Mouse (Mus musculus) R1 (cell line): ENCODE data around the gene Prdm8.

Experiments
- DNase-seq: peaks from one replicate; pipeline ENCODE4 v3.0.0-alpha.2; 2018; ENCODE audit warnings: low read depth, low spot score

Prdm8 gene

DNA sequence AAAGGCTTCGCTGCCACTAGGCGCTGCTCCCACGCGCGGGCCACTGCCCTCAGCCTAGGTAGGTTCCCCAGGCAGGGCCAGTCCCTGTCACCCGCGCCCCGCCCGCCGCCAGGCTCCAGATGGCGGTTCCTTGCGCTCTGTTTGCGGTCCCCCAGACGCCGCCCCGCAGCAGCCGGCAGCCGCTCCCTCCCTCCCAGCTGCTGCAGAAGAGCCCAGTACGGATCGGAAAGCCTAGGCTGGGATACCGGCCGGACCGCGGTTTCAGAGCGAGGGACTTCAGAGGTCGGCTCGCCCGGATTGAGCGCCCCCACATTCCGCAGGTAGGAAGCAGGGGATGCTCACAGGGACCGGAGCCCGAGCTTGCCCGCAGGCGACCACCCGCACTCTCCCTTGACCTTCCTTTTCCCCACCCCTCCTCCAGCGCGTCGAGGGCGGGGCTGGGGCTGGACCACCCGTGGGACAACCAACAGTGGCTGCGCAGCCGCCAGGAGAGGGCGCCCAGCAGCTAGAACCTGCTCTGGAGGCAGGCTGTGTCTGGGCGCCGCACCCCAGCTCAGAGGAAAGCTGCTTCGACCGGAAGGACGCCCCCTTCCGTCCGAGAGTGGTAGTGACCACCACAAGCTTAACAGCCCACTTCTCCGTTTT, at the start of gene Prdm8:
Prdm8 (plus strand) TSS at position 19 of the 645 bp plus-strand sequence.
- peak; percentile 92 for DNase-seq

DNA sequence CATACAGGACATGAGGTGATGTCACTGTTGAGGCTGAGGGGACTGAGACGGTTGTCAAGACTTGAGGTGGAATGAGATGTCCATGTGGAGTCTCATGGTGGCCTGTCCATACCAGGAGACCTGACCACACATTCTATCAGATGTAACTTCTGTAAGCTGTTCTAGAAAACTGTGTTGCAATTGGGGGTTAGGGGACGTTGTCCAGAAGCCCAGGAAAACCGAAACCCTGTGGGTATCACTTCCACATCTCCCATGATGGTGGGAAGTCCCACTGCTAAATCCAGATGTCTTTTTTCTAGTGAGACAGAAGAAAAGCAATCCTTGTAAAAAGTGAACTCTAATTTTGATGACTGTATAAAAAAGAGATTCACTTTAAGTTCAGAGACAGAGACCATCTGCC, 39.9 kb upstream of the Prdm8 start:
- no peak for DNase-seq

DNA sequence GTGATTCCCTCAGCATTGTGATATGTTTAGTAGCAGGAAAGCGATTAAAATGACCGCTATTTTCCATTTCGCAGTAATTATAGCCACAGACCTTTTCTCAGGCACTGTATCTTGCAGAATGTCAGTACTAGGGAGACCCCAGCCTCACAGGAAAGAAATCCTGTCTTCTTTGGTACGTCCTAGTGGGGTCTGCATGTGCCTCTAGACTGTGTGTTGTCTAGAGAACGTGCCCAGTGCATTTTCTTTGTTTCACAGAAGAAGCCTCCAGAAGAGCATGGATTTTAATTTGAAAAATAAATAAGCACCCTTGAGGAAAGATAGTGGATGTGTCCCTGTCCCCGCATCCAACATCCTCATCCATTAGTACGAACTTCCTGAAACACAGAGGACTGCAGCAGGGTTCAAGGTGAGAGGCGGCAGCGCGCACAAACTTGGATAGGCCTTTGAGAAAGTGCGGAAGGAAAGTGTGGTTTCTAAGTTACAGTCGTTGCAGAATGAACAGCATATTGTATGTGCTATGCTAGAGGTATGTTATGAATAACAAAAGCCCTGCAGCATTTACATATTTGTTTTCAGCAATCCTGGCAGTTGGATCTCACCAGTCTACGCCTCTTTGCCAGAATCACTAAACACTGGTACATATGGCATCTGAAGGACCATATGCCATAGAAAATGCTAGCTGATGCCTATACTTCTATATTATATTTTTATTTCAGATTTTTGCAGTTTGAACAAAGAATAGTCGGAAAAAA, 28.3 kb upstream of the Prdm8 start:
- DNase-seq, result no peak

DNA sequence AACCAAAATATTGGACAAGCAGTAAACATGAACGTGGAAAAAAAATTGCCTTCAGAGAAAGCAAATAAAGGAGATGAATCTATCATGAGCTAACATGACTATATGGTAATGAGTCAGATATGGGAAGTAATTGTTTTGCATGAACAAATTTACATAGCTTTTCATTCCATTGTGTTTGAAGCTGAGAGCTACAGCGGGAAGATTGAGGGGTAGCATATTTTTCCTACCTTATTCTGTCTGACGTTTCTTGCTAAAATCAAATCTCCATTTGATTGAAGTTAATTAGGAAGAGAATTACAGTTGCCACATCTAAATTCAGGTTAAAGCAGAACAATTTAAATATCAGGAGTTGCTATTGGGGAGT, 27.7 kb upstream of the Prdm8 start:
- no peak for DNase-seq

DNA sequence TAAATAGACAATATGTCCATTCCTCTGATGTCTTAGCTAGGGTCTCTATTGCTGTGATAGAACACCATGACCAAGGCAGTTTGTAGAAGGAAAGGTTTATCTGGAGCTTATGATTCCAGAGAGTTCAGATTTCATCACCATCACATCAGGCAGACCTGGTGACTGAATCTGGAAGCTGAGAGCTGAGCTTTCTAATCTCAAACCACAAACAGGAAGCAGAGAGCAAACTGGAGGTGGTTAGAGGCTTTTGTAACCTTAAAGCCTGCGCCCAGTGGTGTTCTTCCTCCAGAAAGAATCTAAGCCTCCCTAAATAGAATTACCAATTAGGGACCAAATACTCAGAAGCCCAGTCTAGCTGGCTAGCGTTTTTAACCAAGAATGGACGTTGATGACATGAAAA, 20.1 kb upstream of the Prdm8 start:
- no peak for DNase-seq

DNA sequence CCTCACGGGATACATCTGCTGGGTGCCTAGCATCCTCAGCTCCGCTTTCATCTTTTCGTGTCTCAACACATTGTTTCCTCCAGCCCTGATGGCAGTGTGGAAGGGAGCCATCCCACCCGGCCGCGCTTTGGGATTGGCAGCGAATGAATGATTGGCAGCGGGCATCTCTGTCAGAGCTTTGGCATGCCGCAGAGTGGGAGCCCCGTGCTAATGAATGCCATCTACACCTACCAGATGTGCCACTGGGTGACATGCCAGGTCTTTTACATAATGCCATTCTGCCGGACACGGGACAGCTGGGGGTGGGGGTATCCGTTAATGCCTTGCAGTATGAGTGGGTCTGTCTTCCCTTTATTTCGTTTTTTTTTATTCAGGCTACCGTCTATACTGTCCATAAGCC, 882 bp upstream of the Prdm8 start:
- DNase-seq, result no peak

DNA sequence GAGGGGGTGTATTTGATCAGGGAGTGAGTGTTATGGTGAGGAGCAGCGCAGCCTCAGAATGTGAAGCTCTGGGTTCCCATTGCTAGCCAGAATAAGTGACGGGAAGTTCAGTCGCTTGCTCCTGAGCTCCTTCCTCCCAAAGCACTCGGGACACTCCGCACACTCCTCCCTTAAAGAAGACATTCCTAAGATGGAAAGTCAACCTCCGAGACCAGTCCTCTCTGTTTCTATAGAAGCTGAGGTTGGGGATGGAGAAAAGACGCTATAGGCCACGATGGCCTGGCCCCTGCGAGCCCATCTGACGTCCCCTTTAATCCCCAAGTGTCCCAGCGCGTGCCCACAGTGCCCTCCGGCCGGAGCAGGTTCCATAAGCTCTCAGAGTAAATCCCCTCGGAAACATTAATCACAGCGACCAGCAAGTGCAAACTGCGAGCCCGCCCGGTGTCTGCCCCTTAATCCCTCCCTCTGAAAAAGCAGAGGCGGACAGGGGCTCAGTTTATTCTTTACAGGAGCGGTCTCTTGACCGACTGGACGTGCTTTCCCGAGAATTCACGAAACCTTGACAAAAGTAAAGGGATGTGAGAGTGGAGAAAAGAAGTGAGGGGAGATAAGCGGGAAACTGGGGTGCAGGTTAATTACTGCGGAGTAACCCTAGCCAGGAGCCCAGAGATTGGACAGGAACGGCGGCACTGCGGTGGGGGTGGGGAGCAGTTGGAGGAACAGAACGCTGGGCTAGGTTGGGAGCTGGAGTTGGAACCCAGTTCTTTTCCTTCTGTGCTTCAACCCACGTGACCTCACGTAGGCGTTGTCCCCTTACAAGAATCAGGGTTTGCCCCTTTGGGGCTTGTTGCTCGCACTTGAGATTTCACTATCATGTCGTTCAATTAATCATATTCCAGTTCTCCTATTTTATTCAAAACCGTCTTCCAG, 1.6 kb downstream of the Prdm8 start:
- DNase-seq, result no peak

DNA sequence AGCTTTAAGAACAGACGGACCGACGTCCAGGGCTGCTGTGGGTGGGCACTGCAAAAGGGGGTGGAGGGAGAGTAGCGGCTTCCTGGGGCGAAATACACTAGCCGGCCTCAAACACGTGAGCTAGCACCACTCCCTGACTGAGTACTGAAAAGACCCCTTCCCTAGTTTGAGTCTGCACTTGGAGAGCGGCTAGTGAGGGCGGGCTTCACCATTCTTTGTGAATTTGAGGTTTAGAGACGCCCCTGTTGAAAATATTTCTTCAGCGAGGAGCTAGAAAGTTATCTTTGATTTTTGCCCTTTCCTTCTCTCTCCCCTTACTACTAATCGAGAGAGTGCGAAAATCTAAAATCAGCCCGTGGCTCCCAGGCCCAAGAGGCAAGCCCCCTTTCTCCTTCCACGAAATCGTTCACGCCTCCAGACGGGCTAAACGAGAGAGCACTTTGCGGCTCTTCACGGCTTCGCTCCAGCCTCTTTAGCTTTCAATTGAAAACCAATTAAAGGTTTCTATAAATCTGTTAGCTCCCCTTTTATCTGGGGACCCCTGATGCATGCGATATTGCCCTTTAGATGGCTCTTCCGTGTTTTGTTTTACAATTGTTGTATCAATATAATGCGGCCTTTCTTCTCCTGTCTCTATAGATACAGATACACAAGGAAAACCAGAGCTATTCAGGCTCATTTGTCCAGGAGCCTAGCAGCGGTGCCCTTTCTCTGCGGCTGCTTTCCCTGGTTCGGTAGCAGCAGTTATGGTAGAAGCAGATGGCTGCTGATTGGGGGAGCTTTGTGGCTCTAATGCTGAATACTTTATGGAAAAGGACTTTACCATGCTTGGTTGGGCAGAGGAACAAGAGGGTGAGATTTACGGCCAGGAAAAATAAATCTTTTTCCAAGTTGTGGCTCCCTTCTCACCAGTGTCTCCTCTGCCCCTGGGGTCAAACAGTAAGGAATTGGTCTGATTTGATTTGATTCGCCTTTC, 2.7 kb downstream of the Prdm8 start:
- DNase-seq, result no peak

DNA sequence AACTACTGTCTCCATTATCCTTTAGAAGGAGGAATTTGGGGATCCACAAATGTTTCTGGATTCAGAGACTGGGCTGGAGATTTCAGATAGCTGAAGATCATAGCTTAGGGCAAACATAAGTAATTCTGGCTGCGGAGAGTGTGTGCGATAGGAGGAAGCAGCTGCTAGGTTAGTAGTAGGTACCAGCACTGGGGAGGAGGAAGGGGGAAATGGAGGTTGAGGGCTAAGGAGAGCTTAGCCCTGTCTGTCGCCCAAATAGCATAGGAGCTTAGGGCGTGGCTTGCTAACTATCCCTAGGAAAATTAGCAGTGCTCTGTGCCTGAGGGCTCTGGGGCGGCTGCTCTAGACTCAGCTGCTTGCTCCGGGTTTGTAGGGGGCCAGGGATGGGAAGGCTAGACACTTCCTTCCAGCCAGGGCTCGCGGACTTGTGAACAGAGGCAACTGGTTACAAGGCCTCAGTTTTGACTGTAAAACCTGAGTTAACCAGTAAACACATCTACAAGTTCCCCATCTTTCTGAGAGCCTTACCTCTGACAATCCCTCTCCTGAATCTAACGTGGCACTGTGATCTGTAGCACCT, 4.7 kb downstream of the Prdm8 start:
- no peak for DNase-seq

DNA sequence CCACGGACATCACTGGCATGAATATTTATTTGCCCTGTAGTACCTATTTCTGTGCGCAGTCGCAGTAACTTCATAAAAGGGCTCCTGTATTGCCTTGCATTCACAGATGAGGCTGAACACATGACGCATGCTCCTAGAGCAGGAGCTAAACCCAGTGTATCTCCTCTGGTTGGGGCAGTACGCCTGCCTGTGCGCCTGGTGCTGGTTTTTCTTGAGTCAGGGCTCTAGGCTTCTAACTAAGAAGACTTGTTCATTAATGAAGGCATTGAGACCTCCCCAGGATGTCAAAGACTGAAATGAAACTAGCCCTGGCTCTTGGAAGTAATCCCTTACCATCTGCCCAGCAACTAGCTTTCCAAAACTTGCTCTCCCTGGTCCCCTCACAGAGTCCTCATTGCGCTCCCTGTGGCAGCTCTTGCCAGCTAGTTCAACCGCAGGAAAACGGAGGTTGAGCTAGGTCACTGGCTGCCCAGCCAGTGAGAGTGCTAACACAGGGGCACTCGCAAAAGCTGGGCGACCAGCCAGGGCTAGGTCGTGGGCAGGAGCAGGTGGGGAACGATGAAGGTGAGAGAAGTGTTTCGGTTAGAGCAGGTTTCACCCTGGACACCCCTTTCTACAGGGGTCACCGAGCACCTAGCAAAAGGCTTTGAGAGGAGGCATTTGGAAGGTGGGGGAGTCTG, 5.6 kb downstream of the Prdm8 start:
- no peak for DNase-seq

DNA sequence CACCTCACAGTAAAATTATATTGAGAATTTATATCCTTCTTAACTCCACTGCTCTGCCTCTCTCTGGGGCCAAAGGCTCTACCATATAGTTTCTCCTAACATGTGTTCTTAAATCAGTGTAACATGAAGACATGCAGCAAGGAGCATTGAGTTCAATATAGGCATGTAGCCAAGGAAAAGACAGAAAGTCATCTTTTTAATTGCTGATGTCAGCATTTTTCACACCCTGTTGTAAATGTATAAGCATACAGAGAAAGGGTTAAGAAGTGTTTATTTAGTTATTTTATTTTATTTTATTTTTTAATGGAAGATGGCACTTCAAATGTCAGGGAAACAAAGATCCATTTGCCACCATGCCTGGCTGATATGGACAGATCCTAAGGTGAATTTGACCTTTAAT, 6.7 kb downstream of the Prdm8 start:
- no peak for DNase-seq

DNA sequence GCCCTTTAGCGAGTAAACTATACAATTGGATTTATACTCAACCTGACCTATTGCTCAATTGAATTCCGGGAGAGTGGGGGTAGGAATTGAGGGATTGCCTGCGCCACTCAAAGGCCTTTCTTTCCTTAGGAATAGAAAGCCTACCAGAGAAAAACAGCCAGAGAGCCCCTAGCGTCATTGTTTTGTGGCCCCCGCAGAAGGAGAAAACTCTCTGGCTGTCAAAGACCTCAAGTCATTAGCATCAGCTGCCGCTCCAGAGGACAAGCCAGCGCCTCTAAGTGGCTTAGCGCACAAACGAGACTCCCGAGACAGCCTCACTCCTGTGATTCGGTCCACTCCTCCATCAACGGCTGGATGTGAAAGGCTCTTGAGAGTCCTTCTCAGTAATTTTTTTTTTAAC, 12.6 kb downstream of the Prdm8 start:
- DNase-seq, result no peak

DNA sequence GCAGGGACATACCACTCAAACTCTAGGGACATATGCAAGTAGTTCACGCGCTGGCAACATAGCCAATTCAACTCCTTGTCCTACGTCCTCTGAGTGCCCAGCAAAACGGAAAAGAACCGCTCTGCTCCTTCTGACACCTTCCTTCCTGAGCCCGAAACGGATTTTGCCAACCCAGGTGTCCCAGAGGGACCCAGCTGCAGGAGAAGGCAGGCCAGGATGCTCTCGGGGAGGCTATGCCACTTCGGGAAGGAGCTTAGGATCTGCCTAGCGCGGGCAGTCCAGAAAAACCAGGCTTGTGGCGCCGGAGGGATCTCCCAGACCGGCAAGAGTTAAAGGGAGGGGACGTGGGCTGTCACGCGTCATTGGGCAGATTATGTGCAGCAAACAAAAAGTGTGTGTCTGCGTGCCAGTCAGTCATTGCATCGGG, 13.5 kb downstream of the Prdm8 start:
- DNase-seq, result no peak

DNA sequence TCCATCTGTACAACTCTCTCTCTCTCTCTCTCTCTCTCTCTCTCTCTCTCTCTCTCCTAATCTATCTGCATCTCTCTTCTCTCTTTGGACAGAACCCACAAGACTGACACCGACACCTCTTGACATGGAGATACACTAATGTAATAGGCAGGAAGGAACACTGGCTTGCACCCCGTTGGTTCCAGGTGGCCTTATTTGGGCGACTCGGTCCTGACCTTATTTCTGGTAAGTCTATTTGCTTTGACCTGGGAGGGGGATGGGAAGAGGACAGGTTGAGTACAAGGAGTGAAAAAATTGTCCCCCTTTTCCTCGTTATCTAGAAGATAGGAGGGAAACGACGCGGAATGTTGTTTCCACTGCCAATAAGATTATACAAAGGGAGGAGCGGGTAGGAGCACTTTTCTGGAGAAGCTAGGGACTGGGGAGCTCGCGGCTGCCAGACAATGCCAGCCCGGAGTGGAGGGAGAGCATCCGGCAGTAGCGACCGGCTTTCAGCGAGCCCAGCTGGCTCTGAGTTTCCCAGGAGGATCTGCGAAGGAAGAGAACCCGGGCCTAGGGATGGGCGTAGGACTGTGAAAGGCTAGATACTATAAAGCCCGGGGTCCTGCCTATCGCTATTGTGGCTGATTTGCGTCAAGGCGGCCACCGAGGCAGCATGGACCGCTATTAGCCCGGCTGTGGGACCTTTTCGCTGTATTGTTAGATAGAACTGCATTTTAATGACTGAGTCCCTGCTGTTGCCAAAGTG, 14.1 kb downstream of the Prdm8 start:
- DNase-seq, result no peak

DNA sequence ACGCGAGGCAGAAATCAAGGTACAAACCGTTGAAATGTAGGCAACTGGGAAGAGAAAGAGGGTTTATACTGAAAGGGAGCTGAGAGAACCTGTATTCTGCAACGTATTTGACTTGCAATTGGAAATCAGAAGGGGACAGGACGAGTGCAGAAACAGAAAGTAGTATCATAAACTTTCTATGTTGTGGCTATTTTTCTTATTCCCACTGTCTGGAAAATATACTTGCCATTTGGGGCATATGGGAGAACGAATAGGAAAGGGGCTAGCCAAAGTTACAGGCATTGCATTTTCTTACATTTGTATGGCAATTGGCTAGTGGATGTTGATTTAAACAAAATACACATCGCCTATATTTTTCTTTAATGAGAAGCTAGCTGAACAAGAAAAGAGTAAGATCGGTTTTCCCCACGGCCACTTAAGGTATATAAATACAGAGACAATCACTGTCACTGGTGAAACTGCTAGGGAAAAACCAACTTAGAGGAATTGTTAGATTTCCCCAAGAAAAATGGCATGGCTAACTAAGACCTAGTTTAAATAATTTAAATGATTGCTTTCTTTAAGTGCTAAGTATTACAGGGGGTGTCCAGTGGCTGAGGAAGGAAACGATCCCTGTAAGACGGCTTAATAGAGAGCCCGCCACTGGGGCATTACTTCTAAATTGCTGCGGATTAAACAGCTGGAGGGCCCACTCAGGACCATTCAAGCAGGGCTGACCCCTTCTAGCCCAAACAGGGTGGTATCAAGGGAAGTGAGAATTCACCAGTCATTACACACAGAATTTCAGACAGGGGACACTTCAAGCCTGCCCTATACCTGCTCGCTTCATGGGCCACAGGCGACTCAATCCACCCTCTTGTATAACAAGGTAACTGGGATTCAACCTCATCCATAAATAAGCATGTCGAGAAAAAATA, 14.9 kb downstream of the Prdm8 start:
- no peak for DNase-seq

DNA sequence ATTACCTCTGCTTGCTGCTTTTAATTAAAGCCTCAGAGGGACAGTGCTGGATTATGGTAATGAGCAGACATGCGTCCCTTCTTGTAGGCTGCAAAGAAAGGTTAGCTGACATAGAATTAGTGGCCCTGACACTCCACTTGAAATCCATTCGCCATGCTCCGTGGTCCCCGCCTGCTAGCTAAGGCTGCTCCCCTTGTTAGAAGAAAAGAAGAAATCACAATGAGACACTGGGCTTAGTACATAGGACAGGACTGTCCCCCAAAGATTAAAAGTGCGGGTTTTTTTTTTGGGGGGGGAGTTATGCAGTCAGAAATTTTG, 15.6 kb downstream of the Prdm8 start:
- no peak for DNase-seq

DNA sequence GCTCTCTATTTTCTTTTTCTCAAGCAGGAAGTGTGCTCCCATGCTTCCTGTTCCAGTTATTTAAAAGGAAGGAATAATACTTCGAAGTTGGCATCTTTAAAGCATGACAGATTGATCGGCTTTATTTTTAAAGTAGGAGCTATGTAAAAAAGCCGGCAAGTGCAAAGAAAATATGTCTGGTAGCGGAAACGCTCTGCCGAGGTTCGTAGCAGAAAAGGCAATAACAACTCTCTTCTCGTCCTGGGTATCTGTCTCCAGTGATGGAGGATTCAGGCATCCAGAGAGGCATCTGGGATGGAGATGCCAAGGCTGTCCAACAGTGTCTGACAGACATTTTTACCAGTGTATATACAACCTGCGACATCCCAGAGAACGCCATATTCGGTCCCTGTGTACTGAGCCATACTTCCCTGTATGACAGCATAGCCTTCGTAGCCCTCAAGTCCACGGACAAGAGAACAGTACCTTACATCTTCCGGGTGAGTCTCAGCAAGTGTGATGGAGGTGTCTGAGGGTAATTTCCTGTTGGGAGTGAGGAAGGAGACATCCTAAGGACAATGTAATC, 16.1 kb downstream of the Prdm8 start:
- DNase-seq, result no peak

DNA sequence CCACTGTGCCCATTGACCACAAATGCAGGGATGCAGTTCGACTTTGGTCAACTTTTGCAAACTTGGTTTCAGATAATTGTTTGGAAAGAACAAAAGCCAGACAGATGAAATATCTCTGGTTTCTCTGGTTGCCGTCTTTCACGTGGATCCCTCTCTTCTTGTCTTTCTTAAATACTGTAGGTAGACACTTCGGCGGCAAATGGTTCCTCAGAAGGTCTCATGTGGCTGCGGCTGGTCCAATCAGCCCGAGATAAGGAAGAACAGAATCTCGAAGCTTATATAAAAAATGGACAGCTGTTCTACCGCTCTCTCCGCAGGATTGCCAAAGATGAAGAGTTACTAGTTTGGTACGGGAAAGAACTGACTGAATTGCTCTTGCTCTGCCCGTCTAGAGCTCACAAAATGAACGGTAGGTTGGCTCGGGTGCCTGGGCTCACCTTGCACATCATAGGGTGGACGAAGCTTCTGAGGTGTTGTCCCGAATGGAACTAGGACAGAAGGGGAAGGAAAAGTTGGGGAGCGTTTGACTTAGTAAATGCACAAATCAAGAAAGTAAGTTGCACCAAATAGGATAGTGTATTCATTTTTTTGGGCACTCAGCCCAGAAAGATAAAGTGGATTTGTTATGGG, 17.4 kb downstream of the Prdm8 start:
- no peak for DNase-seq
